Mouse (Mus musculus): ENCODE data around the gene Ttk. TPM values are rescaled to one million over a fixed set of nuclear protein-coding genes. Genes with fewer than 3 reads are reported as not detected.

Gene Ttk
- total RNA-seq, 1 experiment from 2014 or later: 0.23 TPM

GRCm38 (mm10) chr9:83888214-83888613, 53.7 kb downstream of the Ttk start:
- ATAC-seq (ENCODE audit: extremely low read depth, insufficient number of reproducible peaks, low FRiP score, poor library complexity, severe bottlenecking): no peak

GRCm38 (mm10) chr9:83893073-83893472, 58.6 kb downstream of the Ttk start:
- no peak for ATAC-seq (ENCODE audit: extremely low read depth, insufficient number of reproducible peaks, low FRiP score, poor library complexity, severe bottlenecking)

- no peak for ATAC-seq (ENCODE audit: extremely low read depth, insufficient number of reproducible peaks, low FRiP score, poor library complexity, severe bottlenecking)
Measured at GRCm38 (mm10) chr9:83893767-83894330, 59.4 kb downstream of the Ttk start.

DNA sequence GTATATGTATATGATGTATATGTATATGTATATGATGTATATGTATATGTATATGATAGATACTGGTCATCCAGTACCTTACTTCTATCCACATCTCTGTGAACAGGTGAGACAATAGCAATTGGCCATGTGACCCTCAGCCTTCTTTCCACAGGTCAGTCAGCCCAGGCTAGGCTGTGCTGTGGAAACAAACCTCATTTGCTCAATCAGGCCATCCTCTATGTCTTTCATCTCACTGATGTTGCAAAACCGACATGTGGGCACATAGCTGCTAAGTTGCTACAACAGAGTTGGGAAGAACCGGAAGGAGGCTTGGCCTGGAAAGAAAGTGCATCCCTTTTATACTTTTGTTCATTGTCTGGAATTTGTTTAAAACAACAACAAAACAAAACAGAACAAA, 67.6 kb downstream of the Ttk start:
- ATAC-seq (ENCODE audit: extremely low read depth, insufficient number of reproducible peaks, low FRiP score, poor library complexity, severe bottlenecking): no peak

DNA sequence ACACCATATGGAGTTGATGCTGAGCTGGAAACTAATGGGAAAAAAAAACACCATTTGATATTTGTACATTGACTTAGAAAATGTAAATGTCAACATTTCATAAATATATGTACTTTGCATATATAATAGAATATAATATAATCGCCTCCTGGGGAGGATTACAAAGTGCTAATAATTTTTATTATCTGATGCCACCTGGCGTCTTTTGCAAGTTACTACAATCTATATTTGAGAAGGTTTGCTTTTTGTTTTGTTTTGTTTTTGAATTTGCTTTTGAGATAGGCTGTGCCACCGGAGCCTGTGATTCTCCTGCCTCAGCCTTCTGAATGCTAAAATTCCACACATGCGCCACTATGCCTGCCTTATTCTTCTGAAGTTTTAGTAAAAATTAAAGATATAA, 71.3 kb downstream of the Ttk start:
- ATAC-seq (ENCODE audit: extremely low read depth, insufficient number of reproducible peaks, low FRiP score, poor library complexity, severe bottlenecking): no peak

GRCm38 (mm10) chr9:83907017-83907416, 72.5 kb downstream of the Ttk start:
- no peak for ATAC-seq (ENCODE audit: extremely low read depth, insufficient number of reproducible peaks, low FRiP score, poor library complexity, severe bottlenecking)

- ATAC-seq (ENCODE audit: extremely low read depth, insufficient number of reproducible peaks, low FRiP score, poor library complexity, severe bottlenecking): no peak
Measured at GRCm38 (mm10) chr9:83909836-83910235, 75.3 kb downstream of the Ttk start.

- no peak for ATAC-seq (ENCODE audit: extremely low read depth, insufficient number of reproducible peaks, low FRiP score, poor library complexity, severe bottlenecking)
Measured at GRCm38 (mm10) chr9:83910926-83911325, 76.4 kb downstream of the Ttk start.

Other genes with a start within 250 kb of the Ttk start
- gene Elovl4, start 28.4 kb upstream of the Ttk start, total RNA-seq (2017): not detected in 2 replicates
- gene Bckdhb, start 90.5 kb downstream of the Ttk start, total RNA-seq (2017): 5.9 and 7.1 TPM in 2 replicates

Measured in neutrophil, adult 5-6 weeks (primary cell).